Mouse (Mus musculus): ENCODE measurements around the gene Draxin.
A peak's percentile ranks its signal among the peaks of the same experiment; 100 is the strongest.
"Not testable (repeated sequence)": the region's sequence is repeated elsewhere in the genome, so short reads cannot be mapped to it uniquely, and the experiment has no call there.

The Draxin gene

DNA sequence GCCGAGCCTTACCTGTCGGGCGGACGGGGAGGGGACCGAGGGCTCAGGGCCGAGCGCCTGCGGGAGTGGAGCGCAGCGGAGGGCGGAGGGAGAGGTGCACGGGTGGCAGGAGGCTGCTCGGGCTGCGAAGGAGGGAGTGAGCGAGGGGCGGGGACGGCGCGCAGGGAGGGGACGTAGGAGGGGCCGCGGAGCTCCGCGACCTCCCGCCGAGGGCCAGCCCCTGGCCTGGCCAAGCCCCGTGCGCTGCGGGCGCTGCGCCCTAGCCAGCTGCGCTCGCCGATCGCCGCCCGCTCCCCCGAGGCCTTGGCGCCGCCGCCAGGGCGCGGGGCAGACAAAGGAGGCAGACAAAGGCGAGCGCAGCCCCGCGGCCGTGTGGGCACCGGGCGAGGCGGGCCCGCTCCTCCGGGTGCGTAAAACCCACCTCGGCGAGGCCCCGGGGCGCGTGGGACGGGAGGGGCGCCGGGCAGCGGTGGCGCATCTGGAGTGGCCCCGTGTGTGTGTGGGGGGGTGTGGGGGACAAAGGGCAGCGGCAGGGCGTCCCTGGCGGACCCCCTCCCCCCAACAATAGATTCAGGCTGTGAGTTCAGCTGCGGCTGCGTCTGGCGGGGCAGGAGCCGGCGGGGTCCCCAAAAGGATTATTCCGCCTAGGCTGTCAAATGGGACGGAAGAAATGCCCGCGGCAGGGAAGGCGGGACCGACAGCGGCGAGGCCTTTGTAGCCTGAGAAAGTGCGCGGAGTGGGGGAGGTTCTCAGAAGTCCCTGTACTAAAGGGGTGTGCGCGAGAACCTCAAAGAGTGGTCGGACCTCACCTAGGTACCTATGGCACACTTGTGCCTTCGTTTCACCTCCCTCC lies at the start of gene Draxin:
TSS of gene Draxin (minus strand) at position 138 of the 853 bp plus-strand sequence.
- DNase-seq = peak; percentile 40

DNA sequence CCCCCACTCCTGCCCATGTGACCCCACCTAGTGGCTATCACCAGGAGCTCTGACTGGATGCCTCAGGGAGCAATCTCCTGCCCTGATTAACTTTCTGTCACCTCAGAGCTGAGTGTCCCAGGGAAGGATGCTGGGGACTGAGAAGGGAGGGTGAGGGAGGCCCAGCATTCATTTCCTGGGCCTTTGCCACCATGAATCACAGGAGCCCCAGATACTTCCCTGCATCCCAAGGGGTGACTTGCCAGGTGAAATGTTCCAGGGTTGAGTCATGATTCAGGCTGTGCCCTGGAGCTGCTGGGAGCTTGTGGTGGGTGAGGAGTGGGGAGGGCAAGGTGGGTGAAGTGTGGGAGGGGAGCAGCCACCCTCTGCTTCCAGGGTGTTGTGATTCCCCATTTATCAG lies 47.2 kb upstream of the Draxin start:
- no peak for DNase-seq

DNA sequence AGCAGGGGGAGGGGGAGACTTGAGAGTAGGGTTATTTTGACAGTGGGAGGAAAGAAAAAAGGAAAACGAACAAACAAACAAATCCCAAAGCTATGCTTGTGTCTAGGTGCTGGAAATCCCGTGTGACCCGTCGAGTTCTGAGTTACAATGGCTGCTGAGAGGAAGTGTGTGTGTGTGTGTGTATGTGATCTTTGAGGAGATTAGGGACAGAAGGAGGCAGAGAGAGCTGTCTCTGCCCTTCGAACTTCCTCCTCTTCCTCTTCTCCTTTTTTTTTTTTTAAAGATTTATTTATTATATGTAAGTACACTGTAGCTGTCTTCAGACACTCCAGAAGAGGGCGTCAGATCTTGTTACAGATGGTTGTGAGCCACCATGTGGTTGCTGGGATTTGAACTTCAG lies 46.1 kb upstream of the Draxin start:
- not testable (repeated sequence) for DNase-seq

- DNase-seq = no peak
These were observed 44.0 kb upstream of the Draxin start for GRCm38 (mm10) chr4:148174495-148174862.

- DNase-seq = no peak
These were observed 43.5 kb upstream of the Draxin start for GRCm38 (mm10) chr4:148173811-148174494.

GRCm38 (mm10) chr4:148171261-148171660 lies 40.8 kb upstream of the Draxin start:
- DNase-seq = no peak

DNA sequence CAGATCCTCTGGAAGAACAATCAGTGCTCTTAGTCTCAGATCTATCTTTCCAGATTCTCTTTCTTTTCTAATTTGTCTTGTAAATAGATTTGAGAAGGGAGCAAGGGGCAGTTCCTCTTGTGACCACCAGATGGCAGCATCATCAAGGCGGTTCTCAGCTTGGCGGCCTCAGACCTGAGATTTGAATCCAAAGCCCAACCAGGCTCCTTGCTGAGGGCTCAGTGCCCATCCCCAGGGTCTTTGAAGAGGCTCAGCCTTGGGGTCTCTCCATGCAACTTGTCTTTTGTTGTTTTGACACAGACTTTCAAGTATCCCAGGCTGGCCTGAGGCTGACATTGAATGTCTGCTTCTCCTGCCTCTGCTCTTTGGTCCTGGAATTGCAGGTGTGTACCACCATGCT lies 40.3 kb upstream of the Draxin start:
- peak; percentile 41 for DNase-seq

GRCm38 (mm10) chr4:148169586-148169985 lies 39.1 kb upstream of the Draxin start:
- no peak for DNase-seq

DNA sequence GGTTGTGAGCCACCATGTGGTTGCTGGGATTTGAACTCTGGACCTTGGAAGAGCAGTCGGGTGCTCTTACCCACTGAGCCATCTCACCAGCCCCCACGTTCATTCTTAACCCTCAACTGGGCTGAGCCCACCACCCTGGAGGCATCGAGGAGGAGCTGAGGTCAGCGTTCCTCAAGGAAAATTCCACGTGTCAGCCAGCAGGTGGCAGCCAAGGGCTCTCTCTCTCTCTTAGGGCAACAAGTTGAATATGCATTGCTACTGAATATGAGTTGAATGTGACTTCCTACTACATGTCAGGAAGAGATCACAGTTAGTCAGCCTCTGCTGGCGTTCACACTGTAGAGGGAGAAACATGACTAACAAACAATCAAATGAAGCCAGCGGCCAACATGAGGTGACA lies 37.8 kb upstream of the Draxin start:
- DNase-seq = peak; percentile 76

- peak; percentile 61 for DNase-seq
These were observed 36.5 kb upstream of the Draxin start for GRCm38 (mm10) chr4:148166986-148167385.

GRCm38 (mm10) chr4:148166431-148166830 lies 35.9 kb upstream of the Draxin start:
- no peak for DNase-seq

DNA sequence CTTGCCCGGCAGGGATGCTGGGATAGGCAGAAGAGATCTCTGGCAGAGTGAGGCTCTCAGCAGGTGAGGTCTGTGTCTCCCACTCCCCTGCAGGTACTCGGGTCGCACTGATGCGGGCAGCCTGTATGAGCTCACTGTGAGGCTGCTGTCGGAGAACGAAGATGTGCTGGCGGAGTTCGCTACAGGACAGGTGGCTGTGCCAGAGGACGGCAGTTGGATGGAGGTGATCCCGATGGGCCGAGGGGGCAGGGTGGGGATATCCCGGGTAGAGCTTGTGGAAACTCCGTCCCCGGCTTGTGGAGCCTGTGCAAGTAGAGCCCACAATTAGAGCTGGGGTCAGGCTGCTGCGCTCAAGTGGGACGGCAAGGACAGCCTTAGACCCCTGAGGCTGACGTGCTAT lies 35.1 kb upstream of the Draxin start:
- no peak for DNase-seq

- DNase-seq = no peak
These were observed 34.0 kb upstream of the Draxin start for GRCm38 (mm10) chr4:148164461-148164860.

DNA sequence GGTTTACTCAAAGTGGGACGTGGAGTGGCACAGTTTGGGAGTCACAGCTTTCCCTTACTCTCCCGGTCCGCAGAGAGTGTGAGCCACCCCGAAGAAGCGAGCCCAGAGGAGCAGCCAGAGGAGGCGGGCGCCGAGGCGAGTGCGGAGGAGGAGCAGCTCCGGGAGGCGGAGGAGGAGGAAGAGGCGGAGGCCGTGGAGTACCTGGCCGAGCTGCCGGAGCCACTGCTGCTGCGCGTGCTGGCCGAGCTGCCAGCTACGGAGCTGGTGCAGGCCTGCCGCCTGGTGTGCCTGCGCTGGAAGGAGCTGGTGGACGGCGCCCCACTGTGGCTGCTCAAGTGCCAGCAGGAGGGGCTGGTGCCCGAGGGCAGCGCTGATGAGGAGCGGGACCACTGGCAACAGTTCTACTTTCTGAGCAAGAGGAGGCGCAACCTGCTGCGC lies 33.5 kb upstream of the Draxin start:
- peak; percentile 72 for DNase-seq

- peak; percentile 22 for DNase-seq
These were observed 30.2 kb upstream of the Draxin start, which contains the start of the genes Fbxo44 and Fbxo2 for GRCm38 (mm10) chr4:148160436-148161390. Fbxo44 (minus strand) TSS chr4:148160482. Fbxo2 (plus strand) TSS chr4:148160621.

GRCm38 (mm10) chr4:148159544-148160435 lies 29.3 kb upstream of the Draxin start:
- DNase-seq = peak; percentile 93

DNA sequence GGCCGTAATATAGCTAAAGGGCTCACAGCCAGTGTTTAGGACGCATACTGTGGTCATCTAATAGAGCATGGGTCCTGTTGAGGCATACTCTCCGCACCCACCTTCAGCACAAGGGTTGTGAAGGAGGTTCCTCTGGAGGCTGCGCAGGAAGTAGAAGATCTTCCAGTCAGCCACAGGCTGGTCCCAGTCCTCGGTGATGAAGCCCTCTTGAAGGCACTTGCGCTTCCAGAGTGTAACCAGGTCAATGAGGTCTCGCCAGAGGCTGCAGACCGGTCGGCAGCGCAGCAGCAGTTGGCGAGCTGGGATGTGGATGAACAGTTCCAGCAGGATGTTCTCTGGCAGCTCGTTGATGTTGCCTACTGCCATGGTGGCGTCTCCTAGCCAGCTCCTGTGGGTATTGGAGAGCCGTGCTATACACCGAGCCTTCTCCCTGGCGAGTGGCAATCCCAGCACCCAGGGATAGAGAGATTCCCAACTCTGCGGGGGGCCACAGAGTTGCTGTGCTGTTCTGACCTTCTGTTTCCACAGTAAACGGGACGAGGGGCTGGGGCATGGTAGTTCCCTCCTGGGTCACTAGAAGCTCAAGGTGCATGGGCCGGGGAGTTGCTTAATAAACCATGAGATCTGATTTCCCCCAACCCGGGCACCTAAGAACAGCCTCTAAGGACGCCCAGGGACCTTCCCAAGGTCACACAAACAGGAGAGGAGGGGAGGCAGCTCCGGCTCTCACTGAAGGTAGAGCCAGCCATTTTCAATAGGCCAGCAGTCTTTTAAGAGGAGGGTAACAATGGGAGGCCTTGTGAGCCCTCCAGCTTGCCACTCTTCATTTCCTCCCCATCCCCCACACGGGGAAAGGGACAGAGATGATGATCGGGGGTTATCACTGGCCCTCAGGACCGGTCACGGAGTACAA lies 28.2 kb upstream of the Draxin start:
- no peak for DNase-seq

GRCm38 (mm10) chr4:148154982-148155381 lies 24.5 kb upstream of the Draxin start:
- no peak for DNase-seq

DNA sequence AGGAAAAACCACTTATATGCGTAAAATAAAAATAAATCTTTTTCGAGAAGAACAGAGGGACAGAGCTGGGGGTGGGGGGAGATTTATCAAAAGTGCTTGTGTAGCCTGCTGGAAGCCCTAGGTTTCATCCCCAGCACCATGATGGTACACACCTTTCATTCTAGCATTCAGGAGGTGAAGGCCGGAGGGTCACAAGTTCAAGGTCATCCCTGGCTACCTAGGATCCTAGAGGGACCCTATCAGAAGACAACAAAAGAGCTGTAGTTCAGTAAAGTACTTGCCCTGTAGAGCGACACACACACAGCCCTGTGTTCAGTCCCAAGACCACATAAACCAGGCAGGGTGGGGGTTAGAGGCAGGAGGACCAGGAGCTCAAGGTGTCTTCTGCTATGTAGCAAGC lies 23.5 kb upstream of the Draxin start:
- no peak for DNase-seq

DNA sequence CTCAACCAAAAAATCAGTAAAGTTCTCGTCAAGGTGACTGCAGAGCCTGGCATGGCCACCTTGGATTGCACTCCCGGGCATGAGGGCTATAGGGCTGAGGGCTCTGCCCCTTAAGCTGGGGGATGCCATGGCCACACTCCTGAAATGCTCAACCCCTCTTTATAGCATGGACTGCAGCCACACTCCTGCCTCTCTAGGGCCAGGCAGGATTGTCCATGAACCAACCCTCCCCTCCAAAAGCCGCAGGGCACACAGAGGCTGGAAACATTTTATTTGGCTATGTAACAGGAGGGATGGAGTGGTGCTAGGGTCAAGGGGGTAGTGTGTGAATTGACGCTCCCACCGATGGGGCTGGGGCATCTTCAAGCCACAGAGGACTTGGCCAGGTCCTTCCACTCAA lies 22.0 kb upstream of the Draxin start:
- no peak for DNase-seq

Measured in liver (tissue).